Mouse (Mus musculus) intestine, embryonic 15.5 days (tissue): ENCODE data around the gene Tnfaip3. TPM values are rescaled to one million over a fixed set of nuclear protein-coding genes. Genes with fewer than 3 reads are reported as not detected.

Source experiments
- ATAC-seq: fragments of 200-750 bp; cut with Nextera tagmentation; 2 replicates; pipeline ENCODE4 v1.8.0; 2017; ENCODE audit warnings: moderate TSS enrichment, moderate library complexity
- H3K27ac ChIP-seq: fragments of 300-500 bp; sonication (generic); 2 replicates; pipeline ENCODE4 v1.5.1; 2015; ENCODE audit warnings: mild to moderate bottlenecking, inconsistent platforms
- H3K27me3 ChIP-seq: fragments of 300-500 bp; sonication (generic); replicated peaks from 2 replicates; pipeline ENCODE4 v1.6.1; 2015; ENCODE audit warnings: inconsistent platforms
- H3K36me3 ChIP-seq: fragments of 300-500 bp; sonication (generic); 2 replicates; pipeline ENCODE4 v1.6.1; 2015; ENCODE audit warnings: inconsistent platforms
- H3K4me1 ChIP-seq: fragments of 300-500 bp; sonication (generic); replicated peaks from 2 replicates; pipeline ENCODE4 v1.6.1; 2015; ENCODE audit warnings: inconsistent platforms
- H3K4me2 ChIP-seq: fragments of 300-500 bp; sonication (generic); replicated peaks from 2 replicates; pipeline ENCODE4 v1.6.1; 2015; ENCODE audit warnings: mild to moderate bottlenecking, inconsistent platforms
- H3K4me3 ChIP-seq: fragments of 300-500 bp; sonication (generic); replicated peaks from 2 replicates; pipeline ENCODE4 v1.5.1; 2015; ENCODE audit warnings: inconsistent platforms
- H3K9ac ChIP-seq: fragments of 300-500 bp; sonication (generic); 2 replicates; pipeline ENCODE4 v1.6.1; 2015; ENCODE audit warnings: inconsistent platforms
- H3K9me3 ChIP-seq: fragments of 300-500 bp; sonication (generic); 2 replicates; pipeline ENCODE4 v1.6.1; 2016; ENCODE audit warnings: inconsistent platforms
- WGBS: fragments of 180-500 bp; shearing (Covaris S2); methylation state at CpG from one replicate; pipeline ENCODE4 v1.1.7; 2015; 5-methylcytosine and 5-hydroxymethylcytosine counted together
- polyA plus RNA-seq: library from polyadenylated mRNA; unstranded; fragments of >200 nt; fragmentation: Nextera tagmentation; extraction: Ambion mirVana; gene quantifications from 2 replicates; pipeline ENCODE4 v1.2.1, GENCODE M21; 2015

Gene Tnfaip3
- polyA plus RNA-seq, 1 experiment from 2014 or later = 3.4 TPM

DNA sequence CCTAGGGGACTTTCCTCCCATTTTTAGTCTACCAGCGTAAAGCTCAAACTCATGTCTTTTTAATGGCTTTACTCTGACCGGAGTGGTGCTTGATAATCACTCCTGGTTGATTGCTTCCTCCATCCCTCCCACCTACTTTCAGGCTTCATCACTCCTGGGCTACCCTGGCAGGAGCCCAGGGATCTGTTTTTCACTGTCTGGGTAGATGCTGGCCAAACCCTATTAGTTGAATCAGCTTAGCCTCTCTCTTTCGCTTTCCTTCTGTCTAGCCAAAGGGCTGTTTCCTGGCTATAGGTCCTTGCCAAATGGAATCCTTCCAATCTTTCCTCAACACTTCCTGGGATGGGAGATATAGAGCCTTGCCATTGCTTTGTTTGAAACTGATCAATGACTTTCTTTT is 19.3 kb upstream of the Tnfaip3 start:
- Histone ChIP-seq H3K9me3 (no peaks in the 10 kb centered on the region), H3K36me3 (no peaks in the 10 kb centered on the region), H3K27me3 (no peaks in the 10 kb centered on the region), H3K4me3 (no peak overlapping the region), H3K9ac (no peak overlapping the region), H3K4me2 (no peak overlapping the region), H3K4me1 (no peaks in the 10 kb centered on the region), H3K27ac (no peak overlapping the region)
- WGBS = 64% methylated on average over 3 of the region's 3 CpGs
- no peak for ATAC-seq

DNA sequence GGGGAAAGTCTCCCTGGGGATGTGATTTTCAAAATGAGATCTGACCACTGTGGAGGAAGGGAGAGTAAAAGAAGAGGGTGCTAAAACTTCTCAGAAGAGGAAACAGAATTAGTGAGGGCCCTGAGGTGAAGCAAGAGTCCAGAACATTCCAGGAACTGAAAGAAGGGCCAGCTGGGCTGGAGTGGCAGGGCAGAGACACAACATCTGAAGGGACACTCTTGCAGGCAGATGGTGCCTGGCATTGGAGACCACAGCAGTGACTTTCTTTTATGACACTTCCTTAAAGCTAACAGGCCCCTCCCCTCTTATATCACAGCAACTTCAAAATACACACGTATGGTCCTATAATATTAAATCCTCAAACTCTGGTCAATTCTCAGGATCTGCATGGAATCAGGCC is 18.2 kb upstream of the Tnfaip3 start:
- Histone ChIP-seq H3K4me2 (no peak overlapping the region), H3K9ac (no peak overlapping the region), H3K27ac (no peak overlapping the region), H3K27me3 (no peaks in the 10 kb centered on the region), H3K9me3 (no peaks in the 10 kb centered on the region), H3K36me3 (no peaks in the 10 kb centered on the region), H3K4me1 (no peaks in the 10 kb centered on the region), H3K4me3 (no peak overlapping the region)
- 88% methylated on average over 1 of the region's 1 CpGs for WGBS
- no peak for ATAC-seq

DNA sequence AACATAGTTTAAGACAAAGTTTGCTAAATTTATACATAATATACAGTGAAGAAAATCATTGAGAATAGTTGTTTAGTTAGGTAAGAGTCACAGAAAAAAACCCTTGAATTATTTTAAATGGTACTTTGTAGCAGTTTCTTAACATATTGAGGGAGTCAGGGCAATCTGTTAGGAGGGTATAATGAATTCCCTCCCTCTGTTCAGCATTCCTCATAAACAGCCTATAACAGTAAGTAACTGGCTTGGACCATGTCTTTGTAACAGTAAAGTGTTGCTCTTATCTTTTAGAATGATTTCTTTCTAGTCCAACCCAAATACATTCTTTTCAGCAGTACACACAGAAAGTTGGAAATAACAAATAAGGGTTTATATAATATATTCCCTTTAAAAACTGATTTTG is 16.4 kb upstream of the Tnfaip3 start:
- H3K36me3 ChIP-seq = no peaks in the 10 kb centered on the region

DNA sequence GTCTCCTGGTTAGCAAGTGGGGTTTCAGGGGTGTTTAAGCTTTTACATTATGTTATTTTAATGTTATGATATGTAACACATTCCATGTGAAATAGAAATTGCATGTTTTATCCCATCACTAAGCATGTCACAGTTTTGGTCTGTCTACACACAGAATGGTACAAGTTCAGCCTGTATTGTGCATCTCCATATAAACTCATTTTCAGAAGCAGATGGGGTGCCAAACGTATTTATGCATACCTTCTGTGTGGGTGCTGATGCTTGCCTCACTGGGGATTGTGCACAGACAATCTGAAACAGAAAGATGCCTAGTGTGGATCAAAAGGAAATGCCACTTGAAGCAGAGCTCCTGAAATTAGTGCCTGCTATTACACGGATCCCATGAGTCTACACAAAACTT is 15.2 kb upstream of the Tnfaip3 start:
- Histone ChIP-seq H3K27ac (no peak overlapping the region), H3K4me3 (no peak overlapping the region), H3K4me2 (no peak overlapping the region), H3K4me1 (no peaks in the 10 kb centered on the region), H3K9ac (no peak overlapping the region), H3K9me3 (no peaks in the 10 kb centered on the region), H3K27me3 (no peaks in the 10 kb centered on the region), H3K36me3 (no peaks in the 10 kb centered on the region)
- 79% methylated on average over 2 of the region's 2 CpGs for WGBS
- ATAC-seq = no peak

More for the DNA sequence above, 16.4 kb upstream of the Tnfaip3 start:
- no peak overlapping the region for H3K27ac ChIP-seq
- H3K9me3 ChIP-seq = no peaks in the 10 kb centered on the region
- H3K27me3 ChIP-seq = no peaks in the 10 kb centered on the region
- no peak overlapping the region for H3K9ac ChIP-seq
- no peak overlapping the region for H3K4me3 ChIP-seq
- H3K4me1 ChIP-seq = no peaks in the 10 kb centered on the region
- no peak overlapping the region for H3K4me2 ChIP-seq
- no peak for ATAC-seq

DNA sequence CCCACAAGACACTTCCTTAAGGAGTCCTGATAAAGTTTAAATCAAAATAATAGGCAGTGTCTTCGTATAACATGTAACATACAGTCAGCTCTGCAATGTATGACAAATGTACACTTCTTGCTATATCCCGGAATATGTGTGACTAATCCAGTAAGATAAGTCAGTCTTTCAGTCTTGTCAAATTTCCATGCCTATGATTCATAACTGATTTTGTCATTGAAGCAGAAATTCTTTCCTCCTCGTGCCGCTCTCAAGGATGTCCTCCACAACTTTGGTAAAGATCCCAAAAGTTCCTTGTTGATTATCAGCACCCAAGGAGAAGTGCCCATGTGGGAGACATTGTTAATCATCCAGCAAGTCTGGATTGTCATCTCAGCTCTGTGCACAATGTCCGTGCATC is 11.3 kb upstream of the Tnfaip3 start:
- WGBS = 91% methylated on average over 5 of the region's 5 CpGs
- H3K4me3 ChIP-seq = no peak overlapping the region

DNA sequence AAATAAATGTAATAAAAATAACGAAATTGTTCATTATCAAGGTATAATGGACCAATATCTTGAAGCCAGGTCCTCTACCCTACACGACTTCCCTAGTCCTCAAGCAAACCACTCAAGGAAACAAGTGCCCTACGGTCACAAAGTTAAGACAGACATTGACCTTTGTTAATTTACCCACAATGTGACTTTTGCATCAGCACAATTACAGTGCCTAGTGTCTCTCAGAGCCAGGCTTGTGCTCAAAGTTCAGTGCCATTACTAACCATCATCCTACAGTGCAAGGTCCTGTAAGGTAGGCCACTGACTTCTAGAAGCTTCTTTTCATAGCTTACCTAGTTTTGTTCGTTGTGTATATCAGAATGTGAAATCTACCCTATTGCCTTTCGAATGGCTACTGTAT is 8.9 kb upstream of the Tnfaip3 start:
- Histone ChIP-seq H3K9ac (no peak overlapping the region), H3K4me1 (no peaks in the 10 kb centered on the region), H3K36me3 (no peaks in the 10 kb centered on the region), H3K27me3 (no peaks in the 10 kb centered on the region), H3K4me2 (no peak overlapping the region), H3K27ac (no peak overlapping the region), H3K9me3 (no peaks in the 10 kb centered on the region), H3K4me3 (no peak overlapping the region)
- ATAC-seq = no peak
- WGBS = 80% methylated on average over 5 of the region's 5 CpGs

More for the DNA sequence above, 11.3 kb upstream of the Tnfaip3 start:
- Histone ChIP-seq H3K36me3 (no peaks in the 10 kb centered on the region), H3K27ac (no peak overlapping the region), H3K9me3 (no peaks in the 10 kb centered on the region), H3K4me2 (no peak overlapping the region), H3K9ac (no peak overlapping the region), H3K4me1 (no peaks in the 10 kb centered on the region), H3K27me3 (no peaks in the 10 kb centered on the region)
- no peak for ATAC-seq

DNA sequence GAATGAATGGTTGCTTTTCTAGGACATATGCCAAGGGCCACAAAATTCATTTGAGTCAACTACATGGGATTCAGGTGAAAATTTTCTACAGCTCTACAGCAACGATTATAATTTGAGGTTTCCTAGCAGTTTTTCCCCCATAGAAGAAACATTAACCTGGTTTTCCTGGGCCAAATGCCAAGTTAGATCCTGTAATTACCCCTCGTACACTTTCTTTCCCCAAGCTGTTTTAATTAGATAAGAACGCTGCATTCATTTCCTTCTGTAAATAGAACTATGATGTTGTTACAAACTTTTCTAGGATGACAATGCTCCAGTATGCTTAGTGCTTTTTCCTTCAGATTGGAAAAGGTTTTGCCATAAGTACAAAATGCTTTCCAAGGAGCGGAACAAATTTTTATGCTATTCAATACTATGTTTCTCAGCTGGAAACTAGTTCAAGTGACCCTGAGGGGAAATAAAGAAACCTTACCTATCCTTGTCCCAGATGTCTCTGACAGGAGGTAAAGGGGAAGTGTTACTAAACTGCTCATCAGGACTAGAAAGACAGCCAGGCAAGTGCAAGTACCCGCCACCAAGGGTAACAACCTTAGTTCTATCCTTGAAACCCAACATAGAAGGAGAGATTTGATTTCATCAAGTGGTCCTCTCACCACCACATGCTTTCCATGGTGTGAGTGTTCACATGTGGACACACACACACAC is 8.3 kb upstream of the Tnfaip3 start:
- Histone ChIP-seq H3K36me3 (no peaks in the 10 kb centered on the region), H3K27me3 (no peaks in the 10 kb centered on the region), H3K9me3 (no peaks in the 10 kb centered on the region), H3K4me3 (no peak overlapping the region), H3K4me2 (no peak overlapping the region), H3K27ac (no peak overlapping the region), H3K4me1 (no peaks in the 10 kb centered on the region), H3K9ac (no peak overlapping the region)
- WGBS = 79% methylated on average over 5 of the region's 5 CpGs
- ATAC-seq = no peak

DNA sequence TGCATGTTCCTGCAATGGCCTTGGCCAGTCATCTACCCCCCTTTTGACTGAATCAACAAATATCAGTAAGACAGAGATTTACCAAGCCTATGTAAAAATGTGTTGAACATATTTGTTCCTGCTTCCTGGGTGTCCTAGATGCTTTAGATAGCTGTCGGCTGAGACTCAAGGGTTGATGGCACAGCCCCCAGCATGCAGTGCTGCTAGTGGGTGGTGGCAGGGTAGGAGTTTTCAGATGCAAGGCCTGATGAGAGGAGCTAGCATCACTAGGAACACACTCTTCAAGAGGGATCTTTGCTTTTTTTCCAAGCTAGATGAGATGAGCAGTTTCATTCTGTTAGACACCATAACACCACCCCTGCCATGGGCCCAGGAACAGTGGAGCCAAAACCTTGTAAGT is 6.8 kb upstream of the Tnfaip3 start:
- Histone ChIP-seq H3K4me2 (no peak overlapping the region), H3K9ac (no peak overlapping the region), H3K4me1 (no peaks in the 10 kb centered on the region), H3K27me3 (no peaks in the 10 kb centered on the region), H3K4me3 (no peak overlapping the region), H3K36me3 (no peaks in the 10 kb centered on the region), H3K27ac (no peak overlapping the region), H3K9me3 (no peaks in the 10 kb centered on the region)
- WGBS = 79% methylated on average over 1 of the region's 1 CpGs
- ATAC-seq = no peak

DNA sequence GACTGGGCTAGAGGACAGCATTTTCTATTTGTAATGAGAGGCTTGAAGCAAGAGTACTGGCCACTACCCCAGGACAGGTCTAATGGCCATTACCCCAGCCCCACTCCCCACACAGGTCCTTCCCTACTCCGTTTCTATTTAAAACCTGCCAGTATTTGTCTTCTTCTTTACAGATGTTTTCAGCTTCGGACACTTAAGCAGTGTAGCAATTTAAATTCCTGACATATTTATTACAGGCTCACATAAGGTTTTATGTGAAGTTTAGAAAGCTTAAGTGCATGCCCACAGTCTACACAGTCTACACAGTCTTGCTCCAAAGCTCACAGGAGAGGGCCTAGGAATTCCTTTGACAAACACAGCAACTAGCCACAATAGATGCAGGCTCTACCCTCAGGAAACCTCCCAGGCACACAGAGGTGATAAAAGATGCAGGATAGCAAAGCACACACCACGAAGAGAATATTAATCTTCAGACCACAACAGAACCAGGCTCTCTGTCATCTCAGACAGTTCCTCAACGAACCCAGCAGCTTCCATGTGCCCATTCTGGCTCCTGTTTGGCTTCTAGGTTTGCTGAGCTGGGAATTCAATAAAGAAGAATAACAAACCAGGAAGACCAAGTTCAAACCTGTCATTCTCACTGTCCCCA is 1.5 kb upstream of the Tnfaip3 start:
- no peak overlapping the region for H3K27ac ChIP-seq
- no peaks in the 10 kb centered on the region for H3K27me3 ChIP-seq
- no peak for ATAC-seq
- WGBS = 33% methylated on average over 4 of the region's 4 CpGs
- H3K4me1 ChIP-seq = 0 out of 2 replicates have a peak, but pooled peaks cover 3% of the 10 kb centered on the region
- H3K9ac ChIP-seq = no peak overlapping the region
- no peaks in the 10 kb centered on the region for H3K36me3 ChIP-seq
- no peak overlapping the region for H3K4me3 ChIP-seq
- H3K9me3 ChIP-seq = no peaks in the 10 kb centered on the region
- H3K4me2 ChIP-seq = no peak overlapping the region

DNA sequence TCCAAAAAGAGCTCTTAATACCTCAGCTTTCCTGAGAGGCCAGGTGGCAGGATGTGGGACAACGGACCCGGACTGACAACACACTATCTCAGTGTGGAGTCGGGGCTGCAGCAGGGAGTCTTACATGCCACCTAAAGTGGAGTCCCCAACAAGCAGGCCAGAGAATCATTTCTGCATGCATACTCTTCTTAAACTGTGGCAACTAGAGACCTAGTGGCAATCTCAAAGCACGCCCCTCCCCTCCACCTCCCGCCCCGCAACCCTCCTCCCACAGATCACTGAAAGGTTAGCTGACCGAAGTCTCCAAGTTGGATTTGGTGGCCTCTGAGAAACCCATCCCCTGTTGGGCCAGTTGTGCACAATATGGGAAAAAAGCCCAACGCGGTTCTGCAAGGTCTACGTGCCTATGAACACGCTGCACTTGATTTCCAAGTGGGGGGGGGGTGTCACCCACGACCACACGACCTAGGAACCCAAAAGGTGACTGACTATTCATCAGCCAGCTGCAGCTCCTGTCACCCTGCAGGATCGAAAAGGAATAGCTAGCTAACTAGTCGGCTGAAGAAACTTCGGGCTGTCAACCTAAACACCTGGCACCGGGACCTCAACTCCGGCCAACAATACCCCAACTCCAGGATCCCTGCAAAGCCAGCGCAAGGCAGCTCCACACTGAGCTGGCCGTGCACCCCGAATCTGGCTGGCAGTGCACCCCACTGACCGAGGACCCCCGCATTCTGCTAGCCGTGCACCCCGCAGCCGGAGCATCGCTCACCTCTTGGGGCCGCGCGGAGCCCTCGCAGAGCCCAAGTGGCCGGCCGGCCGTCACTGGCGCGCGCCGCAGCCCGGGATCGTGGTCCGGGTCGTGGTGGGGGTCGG is 838 bp downstream of the Tnfaip3 start:
- H3K27me3 ChIP-seq = no peaks in the 10 kb centered on the region
- peak overlapping the region; percentile 79 for H3K4me2 ChIP-seq
- under 1% methylated on average over 43 of the region's 43 CpGs for WGBS
- H3K27ac ChIP-seq = peak overlapping the region; percentile 76
- peak overlapping the region; percentile 58 for H3K4me3 ChIP-seq
- no peaks in the 10 kb centered on the region for H3K9me3 ChIP-seq
- 0 out of 2 replicates have a peak, but pooled peaks cover 3% of the 10 kb centered on the region for H3K4me1 ChIP-seq
- peak overlapping the region; percentile 71 for H3K9ac ChIP-seq
- H3K36me3 ChIP-seq = no peaks in the 10 kb centered on the region
- peak; percentile 14 for ATAC-seq

DNA sequence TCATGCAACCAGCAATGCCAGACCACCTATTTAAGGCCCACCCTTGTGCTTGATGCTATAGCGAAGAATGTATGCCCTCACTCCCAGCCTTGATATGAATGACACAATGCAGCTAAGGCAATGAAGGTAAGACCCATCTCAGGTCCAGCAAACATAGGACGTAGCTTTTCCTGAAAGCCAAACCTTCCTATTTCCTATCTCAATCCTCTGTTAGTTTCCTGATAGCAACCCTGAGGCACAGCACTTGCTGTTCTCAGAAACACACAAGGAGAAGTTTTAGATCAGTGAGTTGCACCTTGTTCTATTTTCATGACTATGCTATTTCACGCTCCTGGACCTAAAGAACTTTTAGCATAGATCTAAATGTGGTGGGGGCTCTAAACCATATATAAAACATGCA is 2.1 kb downstream of the Tnfaip3 start:
- Histone ChIP-seq H3K4me2 (no peak overlapping the region), H3K27me3 (no peaks in the 10 kb centered on the region), H3K36me3 (no peaks in the 10 kb centered on the region), H3K4me3 (no peak overlapping the region), H3K9ac (no peak overlapping the region), H3K9me3 (no peaks in the 10 kb centered on the region), H3K27ac (no peak overlapping the region), H3K4me1 (0 out of 2 replicates have a peak, but pooled peaks cover 3% of the 10 kb centered on the region)
- WGBS = 90% methylated on average over 3 of the region's 3 CpGs
- ATAC-seq = no peak

DNA sequence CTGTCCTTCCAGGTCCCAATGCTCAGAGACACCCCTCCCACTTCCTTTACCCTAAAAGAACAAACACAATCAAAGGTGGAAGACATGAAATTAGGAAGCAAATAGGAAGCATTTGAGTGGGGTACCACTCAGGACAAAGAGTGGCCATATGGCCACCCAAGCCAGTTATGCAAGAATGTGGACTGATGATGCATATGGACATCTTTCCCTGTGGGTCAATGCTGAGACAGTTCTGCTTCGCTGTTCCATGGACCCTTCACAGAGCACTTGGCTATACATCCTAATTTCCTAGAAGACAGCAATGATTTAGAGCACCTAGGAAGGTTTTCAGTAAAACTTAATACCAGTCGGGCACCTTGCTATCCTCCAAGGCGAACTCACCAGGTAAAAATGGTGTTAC is 2.8 kb downstream of the Tnfaip3 start:
- no peak for ATAC-seq
- no peaks in the 10 kb centered on the region for H3K36me3 ChIP-seq
- no peak overlapping the region for H3K9ac ChIP-seq
- H3K4me1 ChIP-seq = 0 out of 2 replicates have a peak, but pooled peaks cover 3% of the 10 kb centered on the region
- H3K27me3 ChIP-seq = no peaks in the 10 kb centered on the region
- H3K4me2 ChIP-seq = no peak overlapping the region
- H3K9me3 ChIP-seq = no peaks in the 10 kb centered on the region
- no peak overlapping the region for H3K27ac ChIP-seq
- WGBS = 86% methylated on average over 3 of the region's 3 CpGs
- no peak overlapping the region for H3K4me3 ChIP-seq
